Mouse (Mus musculus) brain, embryonic 14.5 days (tissue): Measurements from ENCODE around the gene Kif27.

Experiments used
- CTCF ChIP-seq: fragments of 200-500 bp; IDR thresholded peaks from 2 replicates; pipeline ENCODE4 v1.5.1; 2012; ENCODE audit warnings: inconsistent platforms, mild to moderate bottlenecking, moderate library complexity, borderline replicate concordance; ENCODE audit not compliant: insufficient read depth, insufficient read length; ENCODE audit errors: extremely low read depth
- POLR2A ChIP-seq: fragments of 200-500 bp; IDR thresholded peaks from 2 replicates; pipeline ENCODE4 v1.6.1; 2012; ENCODE audit warnings: mild to moderate bottlenecking, inconsistent platforms, borderline replicate concordance; ENCODE audit not compliant: poor library complexity, insufficient read depth, insufficient read length, severe bottlenecking; ENCODE audit errors: extremely low read depth

- no peak for TF ChIP-seq POLR2A
- TF ChIP-seq CTCF: no peak
Measured at GRCm38 (mm10) chr13:58337456-58337855, 21.5 kb downstream of the Kif27 start.
